Mouse (Mus musculus): ENCODE measurements at regions not wholly inside any gene's neighbourhood (a gene's known extent, or its start where the extent isn't known, plus 50 kb on each side); places are given as distances from the start of the nearest gene placed in this dataset.

DNA sequence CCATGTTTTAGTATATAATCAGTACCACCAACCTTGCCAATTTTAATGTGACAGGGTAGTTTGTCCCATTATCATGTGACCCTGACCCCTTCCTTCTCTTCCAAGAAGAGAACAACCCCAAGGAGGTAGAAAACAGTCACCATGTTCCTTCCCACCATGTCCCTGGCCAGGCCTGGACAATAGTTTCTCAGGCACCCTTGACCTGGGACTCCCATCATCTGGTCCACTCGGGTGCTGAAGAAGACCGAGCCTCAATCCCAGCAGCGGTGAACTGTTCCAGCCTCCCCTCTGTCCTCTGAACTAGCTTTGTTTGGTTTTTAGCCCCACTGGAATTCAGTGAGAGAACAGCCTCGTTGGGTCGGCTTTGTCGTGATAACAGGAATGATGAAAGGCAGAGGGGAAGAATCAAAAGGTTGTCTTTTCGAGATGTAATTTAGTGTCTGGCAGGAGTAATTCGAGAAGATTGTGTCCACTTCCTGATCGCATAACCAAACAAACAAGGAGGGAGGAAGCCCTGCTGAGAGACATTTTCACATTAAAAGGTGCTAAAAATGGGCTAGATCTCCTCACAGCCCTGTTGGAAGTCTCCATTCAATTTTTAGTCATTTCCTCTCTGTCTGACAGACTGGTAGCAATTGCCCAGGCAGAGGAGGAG lies 77.2 kb downstream of the Barhl2 start:
- Histone ChIP-seq H3K4me3 (ENCODE audit: low read depth, low read length) (no peak overlapping the region), H3K9me3 (ENCODE audit: control insufficient read depth) (no peaks in the 10 kb centered on the region), H3K27me3 (replicated peaks; ENCODE audit: control insufficient read depth, insufficient read depth, low read length) (no peaks in the 10 kb centered on the region), H3K4me1 (replicated peaks; ENCODE audit: control insufficient read depth, insufficient read depth, low read length) (no peaks in the 10 kb centered on the region), H3K27ac (ENCODE audit: low read depth, low read length) (no peak overlapping the region), H3K4me2 (replicated peaks; ENCODE audit: low read depth) (no peak overlapping the region), H3K36me3 (ENCODE audit: control insufficient read depth, insufficient read depth) (no peaks in the 10 kb centered on the region), H3K9ac (ENCODE audit: low read depth, low read length) (no peak overlapping the region)
- 10% methylated on average over 9 of the region's 9 CpGs for WGBS
- no peak for ATAC-seq
- no peak for TF ChIP-seq CTCF (IDR thresholded peaks at IDR 0.05; ENCODE audit: low read depth)

DNA sequence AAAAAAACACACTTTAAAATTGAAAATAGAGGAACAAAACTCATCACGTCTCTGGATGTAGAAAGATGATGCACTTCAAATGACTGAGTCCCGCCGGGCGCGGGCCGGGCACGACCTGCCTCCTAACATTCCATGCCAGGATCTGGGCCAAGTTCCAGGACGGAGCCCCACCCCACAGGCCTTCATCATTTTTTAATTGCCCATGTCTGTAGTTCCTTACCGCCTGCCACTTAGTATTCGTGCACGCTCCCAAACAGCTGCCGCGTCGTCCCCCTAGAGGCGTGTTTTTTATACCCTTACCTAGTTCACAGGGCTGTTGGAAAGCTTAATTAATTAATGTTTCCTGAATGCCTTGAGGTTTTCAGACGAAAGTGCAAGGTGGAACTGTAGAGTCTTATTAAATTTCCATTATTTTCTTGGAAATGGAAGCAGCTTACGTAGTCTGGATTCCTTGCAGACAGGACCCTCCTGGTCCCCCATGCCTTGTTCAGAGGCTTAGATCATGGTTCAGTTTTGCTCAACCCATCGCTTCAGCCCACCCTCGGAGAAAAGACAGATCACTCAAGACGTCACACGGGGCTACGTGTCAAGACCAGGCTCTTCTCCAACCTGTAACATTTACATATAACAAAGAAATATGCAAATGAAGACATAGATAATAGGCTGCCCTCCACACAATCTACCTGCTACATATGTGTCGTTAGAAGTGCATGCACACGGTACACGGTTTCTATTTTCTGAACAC lies 81.0 kb downstream of the Barhl2 start:
- H3K27ac ChIP-seq (ENCODE audit: low read depth, low read length): no peak overlapping the region
- no peak overlapping the region for H3K9ac ChIP-seq (ENCODE audit: low read depth, low read length)
- no peaks in the 10 kb centered on the region for H3K36me3 ChIP-seq (ENCODE audit: control insufficient read depth, insufficient read depth)
- H3K4me3 ChIP-seq (ENCODE audit: low read depth, low read length): no peak overlapping the region
- H3K4me1 ChIP-seq (replicated peaks; ENCODE audit: control insufficient read depth, insufficient read depth, low read length): no peaks in the 10 kb centered on the region
- no peak for ATAC-seq
- no peak overlapping the region for H3K4me2 ChIP-seq (replicated peaks; ENCODE audit: low read depth)
- no peaks in the 10 kb centered on the region for H3K27me3 ChIP-seq (replicated peaks; ENCODE audit: control insufficient read depth, insufficient read depth, low read length)
- no peaks in the 10 kb centered on the region for H3K9me3 ChIP-seq (ENCODE audit: control insufficient read depth)
- WGBS: 88% methylated on average over 25 of the region's 25 CpGs
- TF ChIP-seq CTCF (IDR thresholded peaks at IDR 0.05; ENCODE audit: low read depth): no peak

DNA sequence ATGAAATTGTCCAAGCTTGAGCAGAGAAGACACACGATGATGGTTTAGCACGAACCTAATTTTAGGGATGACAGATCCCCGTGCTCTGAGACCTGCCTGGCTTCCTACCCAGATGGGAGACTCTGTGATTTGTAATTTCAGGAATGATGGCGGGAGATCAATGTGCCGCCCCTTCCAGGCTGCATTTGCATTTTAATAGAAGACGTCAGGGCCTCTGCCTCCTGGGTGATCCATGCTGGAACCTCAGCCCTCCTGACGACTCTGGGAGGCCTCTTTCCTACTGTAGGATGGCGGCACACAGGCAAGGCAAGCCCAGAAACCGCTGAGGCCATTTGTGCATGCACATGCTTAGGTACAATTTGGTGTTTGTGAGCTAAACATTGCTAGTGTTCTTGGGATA lies 90.1 kb downstream of the Barhl2 start:
- Histone ChIP-seq H3K36me3 (ENCODE audit: control insufficient read depth, insufficient read depth) (no peaks in the 10 kb centered on the region), H3K4me2 (replicated peaks; ENCODE audit: low read depth) (no peak overlapping the region), H3K9ac (ENCODE audit: low read depth, low read length) (no peak overlapping the region), H3K4me3 (ENCODE audit: low read depth, low read length) (no peak overlapping the region), H3K4me1 (replicated peaks; ENCODE audit: control insufficient read depth, insufficient read depth, low read length) (no peaks in the 10 kb centered on the region), H3K27ac (ENCODE audit: low read depth, low read length) (no peak overlapping the region), H3K27me3 (replicated peaks; ENCODE audit: control insufficient read depth, insufficient read depth, low read length) (no peaks in the 10 kb centered on the region), H3K9me3 (ENCODE audit: control insufficient read depth) (no peaks in the 10 kb centered on the region)
- WGBS: 44% methylated on average over 9 of the region's 9 CpGs
- no peak for ATAC-seq
- no peak for TF ChIP-seq CTCF (IDR thresholded peaks at IDR 0.05; ENCODE audit: low read depth)

DNA sequence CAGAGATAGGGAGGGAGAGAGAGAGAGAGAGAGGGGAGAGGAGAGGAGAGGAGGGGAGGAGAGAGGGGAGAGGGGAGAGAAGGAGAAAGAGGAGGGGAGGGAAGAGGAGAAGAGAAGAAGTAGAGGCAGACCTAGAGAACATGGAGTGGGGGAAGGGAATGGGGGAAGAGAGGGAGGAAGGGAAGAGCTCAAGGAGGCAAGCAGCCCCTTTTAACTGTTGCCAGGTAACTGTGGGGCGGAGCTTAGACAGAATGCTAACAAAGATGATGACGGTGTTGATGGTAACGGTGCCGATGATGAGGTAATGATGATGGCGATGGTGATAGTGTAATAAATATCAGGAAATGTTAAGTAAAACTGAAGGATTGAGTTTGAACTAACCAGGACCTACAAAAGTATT lies 90.7 kb downstream of the Barhl2 start:
- TF ChIP-seq CTCF (IDR thresholded peaks at IDR 0.05; ENCODE audit: low read depth): no peak
- H3K9ac ChIP-seq (ENCODE audit: low read depth, low read length): no peak overlapping the region
- no peak for ATAC-seq
- no peak overlapping the region for H3K27ac ChIP-seq (ENCODE audit: low read depth, low read length)
- H3K4me2 ChIP-seq (replicated peaks; ENCODE audit: low read depth): no peak overlapping the region
- H3K9me3 ChIP-seq (ENCODE audit: control insufficient read depth): no peaks in the 10 kb centered on the region
- WGBS: 58% methylated on average over 5 of the region's 5 CpGs
- no peaks in the 10 kb centered on the region for H3K27me3 ChIP-seq (replicated peaks; ENCODE audit: control insufficient read depth, insufficient read depth, low read length)
- no peaks in the 10 kb centered on the region for H3K36me3 ChIP-seq (ENCODE audit: control insufficient read depth, insufficient read depth)
- no peak overlapping the region for H3K4me3 ChIP-seq (ENCODE audit: low read depth, low read length)
- no peaks in the 10 kb centered on the region for H3K4me1 ChIP-seq (replicated peaks; ENCODE audit: control insufficient read depth, insufficient read depth, low read length)

DNA sequence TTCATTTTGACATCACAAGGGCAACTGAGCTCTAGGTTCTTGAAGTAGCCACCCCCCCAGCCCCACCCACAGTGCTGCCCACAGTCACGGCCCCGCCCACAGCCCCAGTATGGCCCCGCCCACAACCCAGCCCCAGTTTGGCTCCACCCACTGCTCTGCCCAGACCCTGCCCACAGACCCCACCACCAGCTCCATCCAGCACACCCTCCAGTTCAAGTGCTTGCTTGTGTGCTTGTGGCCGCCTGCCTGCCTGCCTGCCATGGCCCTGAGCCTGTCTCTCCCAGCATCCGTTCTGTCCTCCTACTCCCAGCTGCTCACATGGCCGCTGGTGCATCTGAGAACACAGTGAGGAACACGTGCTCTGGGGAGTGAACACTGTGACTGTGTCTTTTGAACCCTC lies 92.0 kb downstream of the Barhl2 start:
- Histone ChIP-seq H3K9ac (ENCODE audit: low read depth, low read length) (no peak overlapping the region), H3K9me3 (ENCODE audit: control insufficient read depth) (no peaks in the 10 kb centered on the region), H3K4me3 (ENCODE audit: low read depth, low read length) (no peak overlapping the region), H3K4me1 (replicated peaks; ENCODE audit: control insufficient read depth, insufficient read depth, low read length) (no peaks in the 10 kb centered on the region), H3K27ac (ENCODE audit: low read depth, low read length) (no peak overlapping the region), H3K36me3 (ENCODE audit: control insufficient read depth, insufficient read depth) (no peaks in the 10 kb centered on the region), H3K27me3 (replicated peaks; ENCODE audit: control insufficient read depth, insufficient read depth, low read length) (no peaks in the 10 kb centered on the region), H3K4me2 (replicated peaks; ENCODE audit: low read depth) (no peak overlapping the region)
- 72% methylated on average over 7 of the region's 7 CpGs for WGBS
- ATAC-seq: no peak
- TF ChIP-seq CTCF (IDR thresholded peaks at IDR 0.05; ENCODE audit: low read depth): no peak

DNA sequence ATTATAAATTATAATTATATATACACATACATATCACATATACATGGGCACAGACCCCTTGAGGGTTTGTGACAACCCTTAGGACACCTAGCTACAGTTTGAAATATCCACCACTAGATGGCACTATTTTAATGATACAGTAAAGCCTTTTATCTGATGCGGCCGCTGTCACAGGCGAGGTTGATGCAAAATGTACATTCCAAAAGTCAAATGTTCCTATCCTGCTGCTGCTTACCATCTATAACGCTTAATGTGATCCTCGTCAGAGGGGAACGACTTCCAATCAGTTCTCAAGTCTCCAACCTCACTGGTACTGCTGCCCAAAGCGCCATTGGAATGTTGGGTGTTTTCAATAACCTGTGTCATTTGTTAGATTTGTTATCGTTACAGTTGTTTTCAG lies 92.9 kb downstream of the Barhl2 start:
- H3K4me2 ChIP-seq (replicated peaks; ENCODE audit: low read depth): no peak overlapping the region
- no peak for ATAC-seq
- no peak overlapping the region for H3K9ac ChIP-seq (ENCODE audit: low read depth, low read length)
- TF ChIP-seq CTCF (IDR thresholded peaks at IDR 0.05; ENCODE audit: low read depth): peak; percentile 65
- H3K27ac ChIP-seq (ENCODE audit: low read depth, low read length): no peak overlapping the region
- no peaks in the 10 kb centered on the region for H3K9me3 ChIP-seq (ENCODE audit: control insufficient read depth)
- H3K4me3 ChIP-seq (ENCODE audit: low read depth, low read length): no peak overlapping the region
- H3K4me1 ChIP-seq (replicated peaks; ENCODE audit: control insufficient read depth, insufficient read depth, low read length): no peaks in the 10 kb centered on the region
- no peaks in the 10 kb centered on the region for H3K36me3 ChIP-seq (ENCODE audit: control insufficient read depth, insufficient read depth)
- H3K27me3 ChIP-seq (replicated peaks; ENCODE audit: control insufficient read depth, insufficient read depth, low read length): no peaks in the 10 kb centered on the region
- WGBS: 40% methylated on average over 8 of the region's 8 CpGs

Data from intestine, postnatal 0 days (tissue).